Mouse (Mus musculus) adrenal gland, postnatal 25 days (tissue): ENCODE results near the gene Helq. TPM values are rescaled to one million over a fixed set of nuclear protein-coding genes. Genes with fewer than 3 reads are reported as not detected.

Source experiments
- DNase-seq: peaks from one replicate; pipeline ENCODE4 v3.0.0; 2021; ENCODE audit warnings: mixed read lengths
- long read RNA-seq: library from polyadenylated mRNA; stranded (forward); transcript quantifications from one replicate; pipeline ENCODE4 v2.0.0, GENCODE M21; 2021
- total RNA-seq: library from RNA; stranded (reverse); gene quantifications from 2 replicates; pipeline ENCODE4 v1.2.3, GENCODE M21; 2021

Gene Helq
- 8.6 and 10.5 TPM in 2 replicates for total RNA-seq
- long read RNA-seq, partial matches to known transcripts = 0 of 6 reads
- long read RNA-seq, other reads (novel, unspliced or antisense) = 5 of 6 reads

- DNase-seq = peak; percentile 91
Observed at GRCm38 (mm10) chr5:100798165-100798860, at the start of gene Helq, which contains the start of gene Mrps18c. Helq (minus strand) TSS chr5:100798598. Mrps18c (plus strand) TSS chr5:100798627.

- no peak for DNase-seq
Observed at GRCm38 (mm10) chr5:100847143-100847542, 48.7 kb upstream of the Helq start.

DNA sequence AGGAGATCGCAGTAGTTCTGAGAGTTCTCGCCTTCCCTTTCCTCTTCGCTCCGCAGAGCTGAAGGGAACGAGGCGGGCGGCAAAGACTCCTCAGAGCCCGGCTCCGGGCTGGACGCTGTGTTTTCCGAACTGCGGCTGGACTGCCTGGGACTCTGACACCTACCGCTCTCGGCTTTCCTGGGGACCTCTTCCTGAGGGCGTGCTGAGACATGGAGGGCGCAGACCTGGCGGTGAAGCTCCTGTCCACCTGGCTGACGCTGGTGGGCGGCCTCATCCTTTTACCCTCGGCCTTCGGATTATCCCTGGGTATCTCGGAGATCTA lies 48.2 kb upstream of the Helq start:
- no peak for DNase-seq

- peak; percentile 86 for DNase-seq
Observed at GRCm38 (mm10) chr5:100845848-100846598, 47.6 kb upstream of the Helq start.

DNA sequence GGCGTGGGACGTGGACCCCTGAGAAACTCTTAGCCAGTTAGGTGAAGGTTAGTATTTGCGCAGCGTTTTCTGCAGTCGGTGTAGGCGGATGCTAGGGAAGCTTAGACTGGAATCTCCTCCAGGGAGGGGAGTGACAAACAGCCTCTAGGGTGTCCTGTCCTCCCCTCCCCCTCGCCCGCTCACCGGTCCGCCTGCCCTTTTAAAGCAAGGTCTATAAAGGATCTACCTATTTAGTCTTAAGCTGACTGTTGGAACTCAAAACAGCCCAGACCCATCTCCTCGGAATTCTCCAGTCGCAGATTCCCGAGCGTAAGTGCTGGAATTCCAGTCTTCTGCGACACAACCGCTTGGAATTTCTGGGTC lies 47.1 kb upstream of the Helq start, which contains the start of gene Gpat3:
Gpat3 (plus strand) TSS at position 229 of the 363 bp plus-strand sequence.
- peak; percentile 32 for DNase-seq

- no peak for DNase-seq
Observed at GRCm38 (mm10) chr5:100844485-100844884, 46.1 kb upstream of the Helq start.

- DNase-seq = no peak
Observed at GRCm38 (mm10) chr5:100837907-100838306, 39.5 kb upstream of the Helq start.

DNA sequence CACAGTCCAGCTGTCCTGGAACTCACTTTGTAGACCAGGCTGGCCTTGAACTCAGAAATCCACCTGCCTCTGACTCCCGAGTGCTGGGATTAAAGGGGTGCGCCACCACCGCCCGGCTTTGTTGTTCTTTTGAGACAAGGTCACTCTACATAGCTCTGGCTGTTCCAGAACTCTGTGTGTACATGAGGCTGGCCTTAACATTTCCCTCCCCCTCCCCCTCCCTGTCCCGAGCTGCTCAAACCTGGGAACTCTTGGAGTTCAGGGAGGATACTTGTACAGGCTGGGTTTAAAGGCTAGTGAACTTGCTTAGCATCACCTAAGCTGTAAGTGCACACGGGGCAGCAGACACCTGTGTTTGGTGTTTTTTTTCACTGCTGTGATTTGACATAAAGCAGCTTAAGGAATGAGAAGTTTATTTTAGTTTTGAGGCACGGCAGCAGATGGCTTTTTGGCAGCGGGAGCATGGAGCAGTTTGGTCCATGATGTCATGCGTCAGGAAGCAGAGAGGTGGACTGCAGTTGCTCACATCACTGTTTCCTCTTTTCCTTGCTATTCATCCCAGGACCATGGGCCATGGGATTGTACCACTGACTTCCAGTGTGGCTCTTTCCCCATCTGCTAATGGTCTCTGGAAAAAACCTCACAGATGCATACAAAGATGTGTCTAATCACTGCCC lies 37.6 kb upstream of the Helq start:
- no peak for DNase-seq

- no peak for DNase-seq
Observed at GRCm38 (mm10) chr5:100833841-100834240, 35.4 kb upstream of the Helq start.

DNA sequence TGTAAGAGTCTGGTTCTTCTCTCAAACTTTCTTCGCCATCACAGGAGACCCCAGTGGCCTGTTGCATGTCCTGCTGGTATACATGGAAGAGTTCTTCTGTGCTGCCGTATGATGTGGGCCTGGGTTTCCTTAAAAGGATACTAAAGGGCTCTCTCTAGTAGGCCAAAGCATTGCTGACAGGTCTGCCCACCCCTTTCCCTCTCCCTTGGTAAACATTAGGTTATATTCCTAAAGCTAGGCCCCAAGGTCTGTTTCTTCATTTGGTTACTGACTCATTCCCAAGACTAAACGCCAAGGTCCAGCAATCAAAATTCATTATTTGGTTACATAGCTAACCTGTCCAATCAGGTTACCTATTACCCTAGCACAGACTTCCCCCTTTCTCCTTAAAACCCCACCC lies 34.3 kb upstream of the Helq start:
- no peak for DNase-seq

- no peak for DNase-seq
Observed at GRCm38 (mm10) chr5:100828701-100829100, 30.3 kb upstream of the Helq start.

- no peak for DNase-seq
Observed at GRCm38 (mm10) chr5:100826531-100826930, 28.1 kb upstream of the Helq start.

DNA sequence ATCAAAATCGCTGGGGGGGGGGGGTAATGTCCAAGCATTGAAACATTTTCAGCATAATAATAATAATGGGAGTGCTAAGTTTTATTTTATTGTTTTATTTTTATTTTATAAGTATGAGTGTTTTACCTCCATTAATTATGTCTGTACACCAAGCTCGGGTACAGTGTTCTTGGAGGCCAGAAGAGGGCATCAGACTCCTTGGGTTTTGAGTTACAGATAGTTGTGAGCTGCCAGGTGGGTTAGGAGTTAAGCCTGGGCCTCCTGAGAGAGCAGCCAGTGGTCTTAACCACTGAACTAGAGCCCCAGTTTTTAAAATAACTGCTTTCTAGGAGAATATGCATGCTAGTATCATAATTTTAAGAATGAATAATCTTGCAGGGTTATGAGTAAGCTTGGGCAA lies 27.6 kb upstream of the Helq start:
- DNase-seq = no peak

DNA sequence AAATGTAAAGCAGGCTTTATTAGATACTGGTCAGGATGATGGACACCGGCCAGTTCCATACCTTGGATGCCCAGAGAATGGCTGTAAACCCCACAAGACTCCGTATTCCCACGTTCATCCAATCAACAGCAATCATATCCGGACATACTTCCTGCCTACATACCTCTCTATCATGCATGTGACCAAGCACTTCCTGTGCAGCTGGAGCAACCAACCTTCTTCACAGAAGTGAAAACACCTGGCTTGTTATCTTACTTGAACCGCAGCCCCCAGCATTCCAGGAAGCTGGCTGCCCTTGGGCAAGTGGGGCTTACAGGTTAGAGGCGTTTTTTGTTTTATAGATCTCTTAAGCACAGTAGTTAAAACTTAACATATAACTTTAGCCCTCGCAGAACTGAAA lies 24.4 kb upstream of the Helq start:
- no peak for DNase-seq

GRCm38 (mm10) chr5:100821375-100821774 lies 23.0 kb upstream of the Helq start:
- DNase-seq = no peak

DNA sequence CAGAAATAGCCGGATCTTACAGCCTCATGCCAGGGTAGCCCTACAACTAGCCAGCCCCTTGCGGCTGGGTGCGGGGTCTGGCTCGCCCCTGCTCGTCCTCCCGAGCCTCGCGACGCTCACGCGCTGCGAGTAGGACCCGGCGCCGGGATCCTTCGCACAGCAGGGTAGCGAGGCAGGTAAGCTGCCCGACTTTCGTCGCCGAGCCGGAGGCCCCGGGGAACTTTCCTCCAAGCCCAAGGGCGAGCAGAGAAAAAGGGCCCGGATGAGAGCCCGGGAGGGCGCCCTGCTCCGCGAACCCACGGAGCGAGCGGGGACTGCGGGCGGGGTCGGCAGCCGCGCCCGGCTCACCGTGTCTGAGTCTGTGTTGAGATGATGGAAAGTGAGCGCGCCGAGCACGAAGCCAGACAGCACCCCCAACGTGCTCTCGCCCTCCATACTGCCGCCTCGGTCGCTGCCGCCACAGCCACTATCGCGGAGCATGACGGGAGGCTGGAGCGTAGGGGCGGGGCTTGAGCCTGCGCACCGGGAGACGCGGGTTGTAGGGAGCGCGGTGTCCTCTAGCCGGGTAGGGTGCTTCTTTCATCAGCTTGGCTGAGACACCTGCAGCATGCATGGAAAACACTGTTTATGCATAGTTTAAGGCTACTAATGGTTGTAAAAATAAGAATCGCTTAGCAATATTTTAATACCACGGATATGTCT lies 22.2 kb upstream of the Helq start, which contains the start of gene Abraxas1:
Abraxas1 (minus strand) TSS at position 483 of the 702 bp plus-strand sequence.
- peak; percentile 91 for DNase-seq

DNA sequence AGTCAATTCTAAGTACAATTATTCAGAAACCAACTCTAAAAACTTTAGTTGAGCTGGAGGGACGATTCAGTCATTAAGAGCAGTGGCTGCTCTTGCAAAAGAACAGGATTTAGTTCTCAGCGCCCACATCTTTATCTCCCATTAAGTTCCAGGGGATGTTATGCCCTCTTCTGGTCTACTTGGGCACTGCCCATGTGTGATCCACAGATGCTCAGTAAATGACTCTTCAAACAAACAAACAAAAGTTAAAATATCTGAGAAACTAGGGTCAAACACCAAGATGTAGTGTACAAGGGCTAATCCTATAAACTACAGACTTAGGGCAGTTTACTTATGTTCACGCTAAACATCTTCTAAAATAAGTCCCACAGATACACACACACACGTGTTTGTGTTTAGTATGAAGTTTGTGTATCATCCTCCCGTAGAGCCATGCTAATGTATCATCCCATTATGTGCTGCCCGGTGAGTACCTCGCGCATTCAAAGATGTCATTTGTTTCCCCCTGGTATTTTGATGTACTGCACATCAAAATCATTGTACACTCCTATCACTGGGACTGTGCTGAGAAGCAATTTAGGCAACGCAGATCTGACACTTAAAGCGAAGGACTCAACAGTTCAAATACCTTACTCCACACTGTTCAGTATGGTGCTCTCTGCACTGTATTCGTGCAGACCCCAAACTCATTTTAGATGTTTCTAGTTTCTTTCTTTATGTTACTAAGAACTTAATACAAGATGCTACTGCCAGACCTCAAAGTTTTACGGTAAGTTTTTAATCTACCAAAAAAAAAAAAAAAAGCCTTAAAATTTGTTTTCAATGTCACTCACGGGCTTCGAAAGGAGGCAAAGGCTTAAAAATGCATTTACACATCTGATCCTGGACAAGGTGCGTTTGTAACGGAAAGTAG lies 21.4 kb upstream of the Helq start:
- DNase-seq = no peak

- no peak for DNase-seq
Observed at GRCm38 (mm10) chr5:100818341-100818740, 19.9 kb upstream of the Helq start.

DNA sequence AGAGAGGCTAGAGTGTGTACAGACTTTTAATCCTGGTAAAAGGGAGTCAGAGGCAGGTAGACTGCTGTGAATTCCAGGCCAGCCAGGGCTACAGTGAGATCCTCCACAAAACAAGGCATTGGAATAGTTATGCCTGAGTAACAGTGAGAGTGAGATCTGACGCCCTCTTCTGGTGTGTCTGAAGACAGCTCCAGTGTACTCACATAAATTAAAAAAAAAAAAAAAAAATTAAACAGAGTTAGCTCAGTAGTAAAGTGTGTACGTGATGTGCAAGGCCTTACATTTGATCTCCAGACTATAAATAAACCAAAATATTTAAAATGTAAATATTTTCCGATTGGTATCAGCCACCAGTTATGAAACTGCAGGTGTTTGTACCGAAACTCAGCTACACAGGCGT lies 4.3 kb downstream of the Helq start:
- no peak for DNase-seq

DNA sequence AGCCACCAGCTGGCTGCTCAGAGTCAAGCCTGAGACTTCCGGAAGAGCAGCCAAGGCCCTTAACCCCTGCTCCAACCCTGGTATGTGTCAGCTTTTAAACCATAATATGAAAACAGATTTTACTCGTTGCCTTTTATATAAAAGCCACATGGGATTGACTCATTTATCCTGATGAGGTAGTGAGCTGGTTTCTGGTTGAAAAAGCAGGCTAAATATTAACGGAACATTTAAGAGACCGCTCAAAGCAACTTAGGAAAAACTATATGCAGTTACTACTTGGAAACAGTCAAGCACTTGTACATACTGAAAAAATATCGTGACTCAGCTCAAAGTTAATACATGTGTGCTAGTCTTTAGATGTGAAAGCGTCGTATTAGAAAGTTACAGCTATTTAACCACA lies 6.1 kb downstream of the Helq start:
- DNase-seq = no peak

DNA sequence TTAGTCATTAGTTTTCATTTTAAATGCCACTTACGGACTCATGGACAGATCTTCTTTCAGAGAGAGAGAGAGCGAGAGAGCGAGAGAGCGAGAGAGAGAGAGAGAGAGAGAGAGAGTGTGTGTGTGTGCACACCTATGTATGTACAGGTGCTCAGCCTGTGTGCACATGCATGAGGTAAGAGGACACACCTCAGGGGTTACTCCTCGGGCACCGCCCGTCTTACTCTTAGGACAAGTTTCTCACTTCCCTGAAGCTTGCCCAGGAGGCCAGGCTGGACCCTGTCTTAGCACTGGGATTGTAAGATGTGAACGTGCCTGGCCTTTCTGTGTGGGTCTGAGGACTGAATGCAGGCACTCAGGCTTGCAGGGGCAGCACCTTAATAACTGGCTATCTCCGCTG lies 10.9 kb downstream of the Helq start:
- DNase-seq = no peak
